Mouse (Mus musculus): Measurements from ENCODE around the gene Fry. TPM values are rescaled to one million over a fixed set of nuclear protein-coding genes. Genes with fewer than 3 reads are reported as not detected.

Gene Fry
- polyA plus RNA-seq, 1 experiment = 5.6 TPM

- 88% methylated on average over 10 of the region's 10 CpGs for WGBS
- no peak overlapping the region for H3K27ac ChIP-seq (ENCODE audit: insufficient read depth, low read depth, low read length)
- H3K4me3 ChIP-seq (ENCODE audit: low read depth, low read length) = no peak overlapping the region
- H3K4me1 ChIP-seq (ENCODE audit: control insufficient read depth, insufficient read depth, insufficient read length, low read length) = peaks cover 4% of the 10 kb centered on the region; the same call in 1 of the 2 replicates
- peaks cover 3% of the 10 kb centered on the region; the same call in 1 of the 2 replicates for H3K36me3 ChIP-seq (ENCODE audit: control insufficient read depth, insufficient read depth, low read length)
- H3K27me3 ChIP-seq (ENCODE audit: control insufficient read depth, insufficient read depth, low read length) = no peaks in the 10 kb centered on the region
- TF ChIP-seq POLR2A (IDR thresholded peaks at IDR 0.05; ENCODE audit: low read depth, low read length) = no peak
- TF ChIP-seq CTCF (IDR thresholded peaks at IDR 0.05; ENCODE audit: extremely low read depth, insufficient read length, insufficient replicate concordance, low read depth, low read length) = no peak
Observed at GRCm38 (mm10) chr5:150380767-150381166, 262.3 kb downstream of the Fry start.

GRCm38 (mm10) chr5:150382411-150382810, 264.0 kb downstream of the Fry start:
- 75% methylated on average over 5 of the region's 5 CpGs for WGBS

GRCm38 (mm10) chr5:150384272-150385215, 266.1 kb downstream of the Fry start:
- TF ChIP-seq POLR2A (IDR thresholded peaks at IDR 0.05; ENCODE audit: low read depth, low read length) (no peak), CTCF (IDR thresholded peaks at IDR 0.05; ENCODE audit: extremely low read depth, insufficient read length, insufficient replicate concordance, low read depth, low read length) (no peak)
- Histone ChIP-seq H3K4me1 (ENCODE audit: control insufficient read depth, insufficient read depth, insufficient read length, low read length) (peaks cover 4% of the 10 kb centered on the region; the same call in 1 of the 2 replicates), H3K36me3 (ENCODE audit: control insufficient read depth, insufficient read depth, low read length) (peaks cover 4% of the 10 kb centered on the region), H3K27me3 (ENCODE audit: control insufficient read depth, insufficient read depth, low read length) (no peaks in the 10 kb centered on the region), H3K4me3 (ENCODE audit: low read depth, low read length) (no peak overlapping the region), H3K27ac (ENCODE audit: insufficient read depth, low read depth, low read length) (no peak overlapping the region)
- 48% methylated on average over 17 of the region's 17 CpGs for WGBS

More at GRCm38 (mm10) chr5:150382411-150382810, 264.0 kb downstream of the Fry start:
- no peaks in the 10 kb centered on the region for H3K27me3 ChIP-seq (ENCODE audit: control insufficient read depth, insufficient read depth, low read length)
- no peak overlapping the region for H3K4me3 ChIP-seq (ENCODE audit: low read depth, low read length)
- no peak for TF ChIP-seq POLR2A (IDR thresholded peaks at IDR 0.05; ENCODE audit: low read depth, low read length)
- no peak for TF ChIP-seq CTCF (IDR thresholded peaks at IDR 0.05; ENCODE audit: extremely low read depth, insufficient read length, insufficient replicate concordance, low read depth, low read length)
- peaks cover 4% of the 10 kb centered on the region; the same call in 1 of the 2 replicates for H3K4me1 ChIP-seq (ENCODE audit: control insufficient read depth, insufficient read depth, insufficient read length, low read length)
- peaks cover 5% of the 10 kb centered on the region for H3K36me3 ChIP-seq (ENCODE audit: control insufficient read depth, insufficient read depth, low read length)
- H3K27ac ChIP-seq (ENCODE audit: insufficient read depth, low read depth, low read length) = no peak overlapping the region

GRCm38 (mm10) chr5:150385224-150385623, 266.8 kb downstream of the Fry start:
- no peaks in the 10 kb centered on the region for H3K27me3 ChIP-seq (ENCODE audit: control insufficient read depth, insufficient read depth, low read length)
- H3K4me3 ChIP-seq (ENCODE audit: low read depth, low read length) = no peak overlapping the region
- no peak for TF ChIP-seq CTCF (IDR thresholded peaks at IDR 0.05; ENCODE audit: extremely low read depth, insufficient read length, insufficient replicate concordance, low read depth, low read length)
- TF ChIP-seq POLR2A (IDR thresholded peaks at IDR 0.05; ENCODE audit: low read depth, low read length) = no peak
- WGBS = 76% methylated on average over 7 of the region's 7 CpGs
- peaks cover 4% of the 10 kb centered on the region; the same call in 1 of the 2 replicates for H3K4me1 ChIP-seq (ENCODE audit: control insufficient read depth, insufficient read depth, insufficient read length, low read length)
- H3K27ac ChIP-seq (ENCODE audit: insufficient read depth, low read depth, low read length) = no peak overlapping the region
- H3K36me3 ChIP-seq (ENCODE audit: control insufficient read depth, insufficient read depth, low read length) = peaks cover 4% of the 10 kb centered on the region

DNA sequence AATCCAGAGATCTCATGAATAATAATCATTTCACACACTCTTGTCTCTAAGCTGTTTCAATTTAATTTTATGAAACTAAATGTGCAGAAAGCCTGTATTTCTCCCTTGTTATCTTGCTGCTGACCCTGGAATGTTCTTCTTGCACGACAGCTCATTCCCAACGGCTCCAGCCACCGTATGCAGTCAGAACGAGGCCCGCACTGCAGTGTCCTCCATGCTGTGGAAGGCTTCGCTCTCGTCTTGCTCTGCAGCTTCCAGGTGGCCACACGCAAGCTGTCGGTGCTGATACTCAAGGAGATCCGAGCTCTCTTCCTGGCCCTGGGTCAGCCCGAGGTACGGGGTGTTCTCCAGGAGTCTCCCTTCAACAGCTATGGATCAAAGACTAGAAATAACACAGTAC, 270.2 kb downstream of the Fry start:
- Histone ChIP-seq H3K4me1 (ENCODE audit: control insufficient read depth, insufficient read depth, insufficient read length, low read length) (peaks cover 4% of the 10 kb centered on the region; the same call in 1 of the 2 replicates), H3K27ac (ENCODE audit: insufficient read depth, low read depth, low read length) (no peak overlapping the region), H3K36me3 (ENCODE audit: control insufficient read depth, insufficient read depth, low read length) (peaks cover 4% of the 10 kb centered on the region), H3K27me3 (ENCODE audit: control insufficient read depth, insufficient read depth, low read length) (no peaks in the 10 kb centered on the region), H3K4me3 (ENCODE audit: low read depth, low read length) (no peak overlapping the region)
- WGBS = 91% methylated on average over 12 of the region's 12 CpGs
- TF ChIP-seq CTCF (IDR thresholded peaks at IDR 0.05; ENCODE audit: extremely low read depth, insufficient read length, insufficient replicate concordance, low read depth, low read length) (no peak), POLR2A (IDR thresholded peaks at IDR 0.05; ENCODE audit: low read depth, low read length) (no peak)

DNA sequence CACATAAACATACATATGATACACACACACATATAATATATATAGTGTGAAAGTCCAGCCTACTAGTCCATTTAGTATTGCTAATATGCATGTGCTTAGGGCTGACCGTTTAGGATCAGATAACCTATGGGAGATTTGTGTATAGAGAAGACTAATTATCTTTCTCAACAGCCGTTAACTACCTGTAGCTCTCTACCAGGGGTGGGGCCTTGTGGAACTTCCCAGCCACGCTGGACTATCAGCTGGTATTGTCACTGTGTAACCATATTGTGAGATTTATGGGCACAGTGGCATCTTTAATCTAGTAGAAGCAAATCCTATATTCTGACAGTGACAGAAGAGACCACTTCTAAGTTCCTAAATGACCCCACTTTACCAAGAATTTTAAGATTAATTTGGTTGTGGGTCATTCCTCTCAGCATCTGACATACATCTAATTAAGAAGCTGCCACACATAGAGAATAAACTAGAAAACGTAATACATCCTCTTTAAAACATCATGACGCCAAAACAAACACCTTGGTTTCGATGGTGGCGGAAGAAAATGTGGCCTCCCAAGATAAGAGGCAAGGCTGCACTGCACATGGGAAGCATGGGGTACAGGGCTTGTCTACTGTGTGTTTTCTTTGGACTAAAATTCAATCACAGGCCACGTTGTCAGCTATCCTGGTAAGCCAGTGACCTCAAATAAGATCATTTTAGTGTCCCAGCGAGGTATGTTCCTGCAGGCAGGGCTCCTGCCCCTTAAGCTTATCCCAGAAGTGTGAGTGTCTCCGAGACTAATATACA, 271.3 kb downstream of the Fry start:
- 63% methylated on average over 10 of the region's 10 CpGs for WGBS
- Histone ChIP-seq H3K27me3 (ENCODE audit: control insufficient read depth, insufficient read depth, low read length) (no peaks in the 10 kb centered on the region), H3K4me1 (ENCODE audit: control insufficient read depth, insufficient read depth, insufficient read length, low read length) (0 out of 2 replicates have a peak, but pooled peaks cover 2% of the 10 kb centered on the region), H3K36me3 (ENCODE audit: control insufficient read depth, insufficient read depth, low read length) (peaks cover 7% of the 10 kb centered on the region), H3K27ac (ENCODE audit: insufficient read depth, low read depth, low read length) (no peak overlapping the region), H3K4me3 (ENCODE audit: low read depth, low read length) (no peak overlapping the region)
- no peak for TF ChIP-seq CTCF (IDR thresholded peaks at IDR 0.05; ENCODE audit: extremely low read depth, insufficient read length, insufficient replicate concordance, low read depth, low read length)
- TF ChIP-seq POLR2A (IDR thresholded peaks at IDR 0.05; ENCODE audit: low read depth, low read length) = no peak
